Mouse (Mus musculus) liver, adult 2 months (tissue): ENCODE measurements around the gene Sec14l1. TPM values are rescaled to one million over a fixed set of nuclear protein-coding genes. Genes with fewer than 3 reads are reported as not detected.
A peak's percentile ranks its signal among the peaks of the same experiment; 100 is the strongest.

ENCODE experiments used
- DNase-seq: peaks from one replicate; pipeline ENCODE4 v3.0.0-alpha.2; 2011; ENCODE audit warnings: low read depth, low spot score; ENCODE audit errors: extremely low read depth
- H3K27ac ChIP-seq: fragments of 200-500 bp; replicated peaks from 2 replicates; pipeline ENCODE4 v1.5.1; 2012; ENCODE audit warnings: low read depth, mild to moderate bottlenecking, control low read depth, inconsistent platforms, low read length; ENCODE audit not compliant: insufficient read depth
- H3K27me3 ChIP-seq: fragments of 200-500 bp; 2 replicates; pipeline ENCODE4 v1.6.1; 2012; ENCODE audit warnings: mild to moderate bottlenecking, moderate library complexity, low read length, inconsistent platforms; ENCODE audit not compliant: control insufficient read depth, insufficient read depth
- H3K36me3 ChIP-seq: fragments of 200-500 bp; 2 replicates; pipeline ENCODE4 v1.6.1; 2012; ENCODE audit warnings: low read length, inconsistent platforms; ENCODE audit not compliant: control insufficient read depth, insufficient read depth
- H3K4me1 ChIP-seq: fragments of 200-500 bp; 2 replicates; pipeline ENCODE4 v1.6.1; 2011; ENCODE audit warnings: low read length; ENCODE audit not compliant: control insufficient read depth, insufficient read depth
- H3K4me3 ChIP-seq: fragments of 200-500 bp; 2 replicates; pipeline ENCODE4 v1.5.1; 2011; ENCODE audit warnings: low read depth, mild to moderate bottlenecking, control low read depth, low read length, moderate library complexity; ENCODE audit not compliant: insufficient read depth
- H3K79me2 ChIP-seq: fragments of 200-500 bp; 2 replicates; pipeline ENCODE4 v1.6.1; 2012; ENCODE audit warnings: inconsistent platforms, mild to moderate bottlenecking, low read length, moderate library complexity; ENCODE audit not compliant: control insufficient read depth, insufficient read depth
- H3K9ac ChIP-seq: fragments of 200-500 bp; 2 replicates; pipeline ENCODE4 v1.6.1; 2012; ENCODE audit warnings: low read depth, mild to moderate bottlenecking, control low read depth, inconsistent platforms, low read length
- CTCF ChIP-seq: fragments of 200-500 bp; IDR thresholded peaks from 2 replicates; pipeline ENCODE4 v1.5.1; 2011; ENCODE audit warnings: low read depth, low read length, control low read depth
- POLR2A ChIP-seq: fragments of 200-500 bp; IDR thresholded peaks from 2 replicates; pipeline ENCODE4 v1.6.1; 2011; ENCODE audit warnings: low read length, control low read depth; ENCODE audit not compliant: insufficient read depth; ENCODE audit errors: extremely low read depth
- WGBS: fragments of 180-500 bp; shearing (Covaris S2); methylation state at CpG from one replicate; pipeline ENCODE4 v1.1.7; 2018; 5-methylcytosine and 5-hydroxymethylcytosine counted together
- polyA plus RNA-seq: library from polyadenylated mRNA; depleted of rRNA; stranded (reverse); fragments of >200 nt; gene quantifications from 2 replicates; pipeline ENCODE4 v1.2.3, GENCODE M21; 2012
- total RNA-seq: library from RNA; depleted of rRNA; stranded (reverse); fragments of >200 nt; gene quantifications from 2 replicates; pipeline ENCODE4 v1.2.3, GENCODE M21; 2014

The Sec14l1 gene
- total and polyA plus RNA-seq, 2 experiments, result 4.6 to 8.2 TPM

DNA sequence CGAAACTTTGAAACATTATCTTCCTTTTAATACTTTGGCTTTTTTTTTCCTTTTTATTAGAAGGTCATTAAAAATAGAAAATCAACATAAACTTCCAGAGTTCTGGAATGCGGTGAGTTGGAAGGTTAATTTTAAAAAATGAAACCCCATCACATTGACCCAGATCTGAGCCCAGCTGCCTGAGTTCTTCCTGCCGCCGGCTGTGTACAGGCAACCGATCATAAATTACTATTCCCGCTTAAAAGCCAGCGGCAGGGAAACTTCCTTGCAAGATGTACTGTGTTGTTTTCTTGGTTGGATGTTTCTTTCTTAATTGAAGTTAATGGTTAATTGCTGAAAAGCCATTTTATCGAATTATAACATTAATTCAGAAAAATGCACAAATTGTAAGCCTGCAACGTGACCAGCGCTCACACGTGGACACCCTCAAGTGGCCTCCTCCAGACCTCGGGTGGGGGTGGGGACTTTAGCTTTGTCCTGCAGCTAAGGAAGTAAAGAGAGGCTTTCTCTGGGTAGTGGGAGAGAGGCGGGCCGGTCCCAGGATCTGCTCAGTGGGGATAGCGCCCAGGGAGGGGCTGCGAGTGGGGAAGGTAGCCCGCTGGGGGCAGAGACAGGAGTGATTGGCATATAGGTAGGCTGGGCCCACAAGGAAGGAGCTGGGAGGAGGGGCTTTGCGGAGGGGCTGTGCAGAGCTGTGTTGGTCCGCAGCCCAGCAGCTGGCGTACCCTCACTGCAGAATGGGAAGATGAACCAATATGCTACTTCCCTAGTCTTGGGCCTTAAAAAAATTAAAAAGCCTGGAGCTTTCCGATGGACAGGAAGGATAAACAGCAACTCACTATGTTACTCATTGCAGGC is 70.3 kb downstream of the Sec14l1 start:
- Histone ChIP-seq H3K27me3 (no peaks in the 10 kb centered on the region), H3K36me3 (no peaks in the 10 kb centered on the region), H3K4me1 (no peaks in the 10 kb centered on the region), H3K4me3 (no peak overlapping the region), H3K27ac (no peak overlapping the region), H3K79me2 (no peaks in the 10 kb centered on the region), H3K9ac (no peak overlapping the region)
- no peak for DNase-seq
- 81% methylated on average over 21 of the region's 21 CpGs for WGBS
- TF ChIP-seq POLR2A, result no peak
- TF ChIP-seq CTCF, result no peak

DNA sequence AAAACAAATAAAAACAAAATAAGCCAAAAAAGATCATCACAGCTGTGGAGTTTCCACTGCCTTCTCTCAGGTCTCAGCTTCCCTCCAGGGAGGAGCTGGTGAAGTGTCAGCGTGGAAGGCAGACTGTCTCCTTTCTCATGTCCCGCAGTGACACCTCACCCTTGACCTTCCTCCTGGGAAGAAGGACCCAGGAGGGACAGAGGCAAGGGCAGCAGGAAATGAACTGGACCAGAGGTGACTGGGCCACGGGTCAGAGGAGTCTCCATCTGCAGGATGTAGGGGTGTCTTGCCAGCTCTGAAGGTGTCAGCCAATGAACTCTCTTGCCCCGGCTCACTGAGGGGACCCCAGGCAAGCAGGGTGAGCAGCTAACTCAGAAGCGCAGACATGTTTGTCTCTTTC is 76.6 kb downstream of the Sec14l1 start:
- Histone ChIP-seq H3K36me3 (no peaks in the 10 kb centered on the region), H3K9ac (no peak overlapping the region), H3K4me3 (no peak overlapping the region), H3K4me1 (no peaks in the 10 kb centered on the region), H3K27ac (no peak overlapping the region), H3K27me3 (no peaks in the 10 kb centered on the region), H3K79me2 (no peaks in the 10 kb centered on the region)
- WGBS, result 70% methylated on average over 5 of the region's 5 CpGs
- no peak for DNase-seq
- TF ChIP-seq POLR2A (no peak), CTCF (no peak)

- H3K9ac ChIP-seq, result no peak overlapping the region
- TF ChIP-seq CTCF (no peak), POLR2A (no peak)
Observed at GRCm38 (mm10) chr11:117194475-117194937, 79.5 kb downstream of the Sec14l1 start.

GRCm38 (mm10) chr11:117195616-117196015 is 80.6 kb downstream of the Sec14l1 start:
- no peak overlapping the region for H3K4me3 ChIP-seq
- H3K9ac ChIP-seq, result no peak overlapping the region
- H3K27me3 ChIP-seq, result no peaks in the 10 kb centered on the region
- peaks cover 3% of the 10 kb centered on the region; the same call in 1 of the 2 replicates for H3K4me1 ChIP-seq
- TF ChIP-seq CTCF, result no peak
- peaks cover 5% of the 10 kb centered on the region; the same call in 1 of the 2 replicates for H3K79me2 ChIP-seq
- no peak for DNase-seq
- H3K36me3 ChIP-seq, result no peaks in the 10 kb centered on the region
- WGBS, result 91% methylated on average over 6 of the region's 6 CpGs
- H3K27ac ChIP-seq, result no peak overlapping the region

More at GRCm38 (mm10) chr11:117194475-117194937, 79.5 kb downstream of the Sec14l1 start:
- 74% methylated on average over 11 of the region's 11 CpGs for WGBS
- Histone ChIP-seq H3K79me2 (no peaks in the 10 kb centered on the region), H3K4me3 (no peak overlapping the region), H3K36me3 (no peaks in the 10 kb centered on the region), H3K4me1 (no peaks in the 10 kb centered on the region), H3K27ac (no peak overlapping the region), H3K27me3 (no peaks in the 10 kb centered on the region)
- DNase-seq, result peak; percentile 25

DNA sequence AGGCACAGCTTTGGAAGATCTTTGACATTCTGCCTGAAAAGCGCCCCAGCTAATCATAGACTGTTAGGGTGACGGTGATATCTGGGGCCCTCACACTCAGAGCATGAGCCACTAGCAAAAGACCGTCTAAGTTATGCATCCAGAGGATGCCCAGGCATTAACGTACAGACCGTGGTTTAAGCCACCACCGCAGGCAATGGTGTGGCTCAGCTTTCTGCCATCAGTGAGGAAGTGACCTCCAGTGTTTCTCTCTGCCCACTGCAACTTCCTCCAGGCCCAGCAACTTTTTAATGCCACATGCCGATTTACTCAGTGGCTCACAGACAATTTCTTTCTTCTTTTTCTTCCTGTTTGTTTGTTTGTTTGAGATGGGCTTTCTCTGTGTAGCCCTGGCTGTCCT is 81.7 kb downstream of the Sec14l1 start:
- no peaks in the 10 kb centered on the region for H3K27me3 ChIP-seq
- TF ChIP-seq POLR2A, result no peak
- TF ChIP-seq CTCF, result no peak
- H3K9ac ChIP-seq, result no peak overlapping the region
- H3K79me2 ChIP-seq, result peaks cover 11% of the 10 kb centered on the region; the same call in 1 of the 2 replicates
- H3K4me3 ChIP-seq, result no peak overlapping the region
- no peak for DNase-seq
- no peaks in the 10 kb centered on the region for H3K36me3 ChIP-seq
- peaks cover 5% of the 10 kb centered on the region for H3K4me1 ChIP-seq
- H3K27ac ChIP-seq, result no peak overlapping the region
- 87% methylated on average over 7 of the region's 7 CpGs for WGBS

DNA sequence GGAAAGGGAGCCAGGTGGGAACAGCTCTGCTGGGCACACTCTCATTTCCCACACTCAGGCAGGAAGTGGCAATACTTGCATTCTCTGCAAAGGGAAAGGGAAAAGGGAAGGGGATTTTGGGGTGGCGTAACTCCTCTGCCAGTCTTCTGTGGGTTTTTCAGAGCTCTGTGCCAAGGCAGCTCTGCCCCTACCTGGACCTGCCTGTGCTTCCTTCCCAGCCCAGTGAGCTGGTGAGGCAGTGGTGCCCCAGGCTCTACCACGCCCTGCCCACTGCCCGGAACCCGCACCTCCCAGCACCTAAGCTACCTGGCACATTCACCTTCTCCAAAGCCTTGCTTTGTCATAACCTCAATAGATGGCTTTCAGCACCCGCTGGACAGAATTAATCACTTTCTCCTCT is 83.2 kb downstream of the Sec14l1 start:
- TF ChIP-seq CTCF, result no peak
- TF ChIP-seq POLR2A, result no peak
- no peaks in the 10 kb centered on the region for H3K36me3 ChIP-seq
- WGBS, result 93% methylated on average over 5 of the region's 5 CpGs
- H3K27ac ChIP-seq, result no peak overlapping the region
- H3K79me2 ChIP-seq, result peaks cover 11% of the 10 kb centered on the region; the same call in 1 of the 2 replicates
- no peaks in the 10 kb centered on the region for H3K27me3 ChIP-seq
- no peak overlapping the region for H3K4me3 ChIP-seq
- no peak overlapping the region for H3K9ac ChIP-seq
- DNase-seq, result no peak
- peaks cover 17% of the 10 kb centered on the region for H3K4me1 ChIP-seq
